Mouse (Mus musculus): Measurements from ENCODE around the gene Cldn7.

Gene Cldn7

GRCm38 (mm10) chr11:69989949-69990348 lies 25.4 kb downstream of the Cldn7 start:
- DNase-seq (ENCODE audit: low read depth, low spot score): no peak

GRCm38 (mm10) chr11:69990850-69991691 lies 26.5 kb downstream of the Cldn7 start, which contains the start of gene Gabarap:
TSS of gene Gabarap (plus strand) at chr11:69991143.
- peak; percentile 93 for DNase-seq (ENCODE audit: low read depth, low spot score)

DNA sequence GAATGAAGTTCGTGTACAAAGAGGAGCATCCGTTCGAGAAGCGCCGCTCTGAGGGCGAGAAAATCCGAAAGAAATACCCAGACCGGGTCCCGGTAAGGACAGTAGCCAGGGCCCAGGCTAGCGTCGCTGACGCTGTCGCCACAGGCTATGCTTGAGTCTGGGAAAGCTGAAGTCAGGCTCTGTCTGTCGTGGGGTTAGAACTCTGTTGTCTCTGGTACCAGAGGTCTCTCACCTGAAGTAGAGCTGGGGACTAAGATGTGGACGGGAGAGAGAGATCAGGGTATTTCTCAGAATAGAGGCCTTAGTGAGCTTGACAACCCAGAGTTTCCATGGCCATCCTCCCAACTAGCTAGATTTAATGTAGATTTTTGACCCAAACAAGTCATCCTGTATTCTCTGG lies 27.1 kb downstream of the Cldn7 start:
- no peak for DNase-seq (ENCODE audit: low read depth, low spot score)

DNA sequence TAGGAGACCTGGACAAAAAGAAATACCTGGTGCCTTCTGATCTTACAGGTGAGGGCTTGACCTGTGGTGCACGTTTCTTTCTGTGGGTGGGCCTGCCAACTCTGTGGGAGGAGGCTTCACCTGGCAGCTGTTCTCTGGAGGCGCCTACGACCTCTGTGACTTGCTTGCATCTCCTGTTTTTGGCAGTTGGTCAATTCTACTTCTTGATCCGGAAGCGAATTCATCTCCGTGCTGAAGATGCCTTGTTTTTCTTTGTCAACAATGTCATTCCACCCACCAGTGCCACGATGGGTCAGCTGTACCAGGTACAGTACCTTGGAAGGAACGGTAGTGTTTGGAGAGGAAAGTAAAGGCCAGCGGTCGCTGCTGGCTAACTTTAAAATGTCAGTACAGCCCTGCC lies 27.8 kb downstream of the Cldn7 start:
- DNase-seq (ENCODE audit: low read depth, low spot score): no peak

DNA sequence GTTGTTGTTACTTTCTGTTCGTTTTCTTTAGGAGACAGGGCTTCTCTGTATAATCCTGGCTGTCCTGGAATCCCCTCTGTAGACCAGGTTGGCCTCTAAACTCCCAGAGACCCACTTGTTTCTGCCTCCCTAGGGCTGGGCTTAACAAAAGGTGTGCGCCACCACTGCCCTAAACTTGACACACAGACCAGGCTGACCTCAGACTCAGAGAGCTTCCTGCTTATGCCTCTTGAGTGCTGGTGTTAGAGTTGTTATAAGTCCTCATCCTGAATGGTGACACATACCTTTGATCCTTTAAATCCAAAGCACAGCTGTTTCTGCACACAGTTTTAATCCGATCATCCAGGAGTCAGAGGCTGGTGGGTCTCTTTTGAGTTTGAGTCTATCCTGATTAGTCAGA lies 28.4 kb downstream of the Cldn7 start:
- DNase-seq (ENCODE audit: low read depth, low spot score): no peak

GRCm38 (mm10) chr11:69994401-69995090 lies 30.0 kb downstream of the Cldn7 start:
- DNase-seq (ENCODE audit: low read depth, low spot score): no peak

- DNase-seq (ENCODE audit: low read depth, low spot score): peak; percentile 98
These were observed 30.9 kb downstream of the Cldn7 start, which contains the start of gene Phf23 for GRCm38 (mm10) chr11:69995391-69995960. TSS of gene Phf23 (plus strand) at chr11:69995777.

DNA sequence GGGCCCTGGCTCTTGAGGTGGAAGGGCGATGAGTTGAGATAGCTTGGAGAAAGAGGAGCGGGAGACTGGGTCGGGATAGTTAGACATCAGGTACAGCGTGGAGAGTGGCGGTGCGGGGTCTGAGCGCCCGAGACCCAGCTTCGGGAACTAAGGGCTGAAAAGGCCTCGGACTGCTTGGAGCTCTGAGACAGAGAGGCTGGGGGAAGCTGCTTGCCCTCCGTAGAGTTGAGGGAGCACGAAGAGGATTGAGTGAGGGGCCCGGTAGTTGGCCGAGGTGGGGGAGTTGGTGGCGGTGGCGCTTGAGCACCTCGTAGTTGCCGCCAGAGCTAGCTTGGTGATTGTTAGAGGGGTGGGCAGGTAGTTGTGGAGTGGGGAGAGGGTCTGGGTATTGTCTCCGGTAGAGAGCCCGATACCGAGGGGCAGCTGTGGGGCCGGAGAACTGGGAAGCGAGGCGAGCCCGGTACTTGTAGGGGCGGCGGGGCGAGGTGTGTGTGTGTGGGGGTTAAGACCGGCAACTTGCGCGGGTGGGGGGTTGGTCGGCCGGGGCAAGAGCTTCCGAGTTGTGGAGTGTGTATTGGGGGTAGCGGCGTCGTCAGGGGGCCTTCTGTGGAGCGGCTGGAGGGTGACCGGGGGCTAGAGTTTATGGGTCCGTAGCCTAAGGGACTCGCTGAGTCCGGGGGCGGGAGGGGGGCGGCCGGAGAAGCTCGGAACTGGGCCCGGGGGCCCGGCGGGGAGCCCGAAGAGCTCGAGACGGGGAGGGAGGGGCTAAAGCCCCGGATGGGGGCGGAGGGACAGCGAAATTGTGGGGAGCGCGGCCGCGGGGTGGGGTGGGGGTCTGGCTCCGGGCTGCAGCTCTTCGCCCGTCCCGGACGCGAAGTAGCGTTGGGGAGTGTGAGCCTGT lies 31.8 kb downstream of the Cldn7 start:
- no peak for DNase-seq (ENCODE audit: low read depth, low spot score)

DNA sequence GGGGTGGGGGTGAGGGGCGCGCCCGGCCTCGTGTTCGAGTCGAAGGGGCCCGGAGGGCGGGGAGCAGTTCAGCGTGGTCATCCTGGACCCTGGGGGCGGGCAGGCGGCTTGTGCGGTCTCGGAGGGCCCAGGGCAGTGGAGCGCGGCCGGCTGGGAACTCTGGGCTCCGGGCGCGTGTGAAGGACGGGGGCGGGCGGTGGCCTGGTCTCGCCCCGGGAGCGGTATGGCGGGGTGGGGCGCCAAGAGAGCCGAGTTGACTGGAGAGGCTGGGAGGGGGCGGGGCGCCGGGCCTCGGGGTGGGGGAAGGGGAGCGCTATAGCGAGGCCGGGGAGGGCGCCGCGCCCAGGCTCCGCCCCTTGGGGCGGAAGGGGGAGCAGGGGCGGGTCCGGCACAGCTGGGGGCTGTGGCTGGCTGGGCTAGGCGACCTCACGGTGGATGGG lies 32.5 kb downstream of the Cldn7 start:
- no peak for DNase-seq (ENCODE audit: low read depth, low spot score)

GRCm38 (mm10) chr11:69998567-69999491 lies 34.2 kb downstream of the Cldn7 start:
- no peak for DNase-seq (ENCODE audit: low read depth, low spot score)

- no peak for DNase-seq (ENCODE audit: low read depth, low spot score)
These were observed 35.1 kb downstream of the Cldn7 start for GRCm38 (mm10) chr11:69999666-70000065.

GRCm38 (mm10) chr11:70000396-70000898 lies 35.9 kb downstream of the Cldn7 start, which contains the start of gene Dvl2:
TSS of gene Dvl2 (plus strand) at chr11:70000595.
- peak; percentile 92 for DNase-seq (ENCODE audit: low read depth, low spot score)

- no peak for DNase-seq (ENCODE audit: low read depth, low spot score)
These were observed 36.6 kb downstream of the Cldn7 start for GRCm38 (mm10) chr11:70001159-70001558.

DNA sequence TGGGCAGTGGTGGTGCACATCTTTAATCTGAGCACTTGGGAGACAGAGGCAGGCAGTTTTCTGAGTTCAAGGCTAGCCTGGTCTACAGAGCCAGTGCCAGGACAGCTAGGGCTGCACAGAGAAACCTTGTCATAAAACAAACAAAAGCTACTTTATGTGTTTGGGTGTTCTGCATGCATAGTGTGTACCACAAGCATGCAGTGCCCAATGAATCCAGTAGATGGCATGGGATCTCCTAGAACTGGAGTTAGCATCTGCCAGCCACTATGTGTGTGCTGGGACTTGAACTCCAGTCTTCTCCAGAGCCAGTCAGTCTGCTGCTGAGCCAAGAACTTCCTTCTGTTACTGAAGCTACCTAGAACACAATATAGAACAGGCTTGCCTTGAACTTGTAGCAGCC lies 37.3 kb downstream of the Cldn7 start:
- DNase-seq (ENCODE audit: low read depth, low spot score): no peak

- DNase-seq (ENCODE audit: low read depth, low spot score): no peak
These were observed 37.9 kb downstream of the Cldn7 start for GRCm38 (mm10) chr11:70002471-70002870.

DNA sequence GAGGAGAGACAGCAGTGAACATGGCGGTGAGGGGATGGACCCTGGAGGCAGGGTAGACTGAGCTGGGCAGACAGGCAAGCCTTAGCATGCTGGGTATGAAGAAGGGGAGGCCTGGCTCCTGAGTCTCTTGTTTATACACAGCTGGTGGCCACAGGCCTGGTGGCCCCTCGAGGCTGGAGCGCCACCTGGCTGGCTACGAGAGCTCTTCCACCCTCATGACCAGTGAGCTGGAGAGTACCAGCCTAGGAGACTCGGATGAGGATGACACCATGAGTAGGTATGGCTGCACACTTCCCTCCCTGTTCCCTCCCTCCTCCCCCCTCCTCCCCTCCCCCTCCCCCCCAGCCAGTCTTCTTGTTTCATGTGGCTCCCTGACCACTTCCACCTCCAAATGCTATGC lies 40.9 kb downstream of the Cldn7 start:
- no peak for DNase-seq (ENCODE audit: low read depth, low spot score)

GRCm38 (mm10) chr11:70010033-70010432 lies 45.5 kb downstream of the Cldn7 start:
- no peak for DNase-seq (ENCODE audit: low read depth, low spot score)

- no peak for DNase-seq (ENCODE audit: low read depth, low spot score)
These were observed 46.0 kb downstream of the Cldn7 start for GRCm38 (mm10) chr11:70010548-70010947.

- no peak for DNase-seq (ENCODE audit: low read depth, low spot score)
These were observed 46.4 kb downstream of the Cldn7 start for GRCm38 (mm10) chr11:70010961-70011360.

GRCm38 (mm10) chr11:70012931-70013330 lies 48.4 kb downstream of the Cldn7 start:
- DNase-seq (ENCODE audit: low read depth, low spot score): no peak

Data from brain, embryonic 18.5 days (tissue).